Mouse (Mus musculus): ENCODE results near the gene Gm37240. TPM values are rescaled to one million over a fixed set of nuclear protein-coding genes. Genes with fewer than 3 reads are reported as not detected.

Gm37240 gene
- total RNA-seq, 1 experiment from 2014 or later = not detected

- ATAC-seq (replicated peaks; ENCODE audit: insufficient number of reproducible peaks, low FRiP score, low TSS enrichment, poor library complexity, severe bottlenecking) = no peak
These were observed 110.0 kb downstream of the Gm37240 start for GRCm38 (mm10) chr3:85777356-85777755.

- no peak for ATAC-seq (replicated peaks; ENCODE audit: insufficient number of reproducible peaks, low FRiP score, low TSS enrichment, poor library complexity, severe bottlenecking)
These were observed 110.6 kb downstream of the Gm37240 start for GRCm38 (mm10) chr3:85776707-85777106.

- ATAC-seq (replicated peaks; ENCODE audit: insufficient number of reproducible peaks, low FRiP score, low TSS enrichment, poor library complexity, severe bottlenecking) = no peak
These were observed 111.2 kb downstream of the Gm37240 start for GRCm38 (mm10) chr3:85776126-85776525.

GRCm38 (mm10) chr3:85773886-85774285 lies 113.4 kb downstream of the Gm37240 start:
- no peak for ATAC-seq (replicated peaks; ENCODE audit: insufficient number of reproducible peaks, low FRiP score, low TSS enrichment, poor library complexity, severe bottlenecking)

GRCm38 (mm10) chr3:85773425-85773824 lies 113.9 kb downstream of the Gm37240 start:
- ATAC-seq (replicated peaks; ENCODE audit: insufficient number of reproducible peaks, low FRiP score, low TSS enrichment, poor library complexity, severe bottlenecking) = no peak

- no peak for ATAC-seq (replicated peaks; ENCODE audit: insufficient number of reproducible peaks, low FRiP score, low TSS enrichment, poor library complexity, severe bottlenecking)
These were observed 122.4 kb downstream of the Gm37240 start for GRCm38 (mm10) chr3:85764937-85765337.

- ATAC-seq (replicated peaks; ENCODE audit: insufficient number of reproducible peaks, low FRiP score, low TSS enrichment, poor library complexity, severe bottlenecking) = no peak
These were observed 123.1 kb downstream of the Gm37240 start for GRCm38 (mm10) chr3:85764008-85764834.

GRCm38 (mm10) chr3:85757944-85758343 lies 129.4 kb downstream of the Gm37240 start:
- ATAC-seq (replicated peaks; ENCODE audit: insufficient number of reproducible peaks, low FRiP score, low TSS enrichment, poor library complexity, severe bottlenecking) = no peak

- no peak for ATAC-seq (replicated peaks; ENCODE audit: insufficient number of reproducible peaks, low FRiP score, low TSS enrichment, poor library complexity, severe bottlenecking)
These were observed 129.9 kb downstream of the Gm37240 start for GRCm38 (mm10) chr3:85757435-85757834.

GRCm38 (mm10) chr3:85749348-85749747 lies 138.0 kb downstream of the Gm37240 start:
- ATAC-seq (replicated peaks; ENCODE audit: insufficient number of reproducible peaks, low FRiP score, low TSS enrichment, poor library complexity, severe bottlenecking) = no peak

GRCm38 (mm10) chr3:85748863-85749262 lies 138.5 kb downstream of the Gm37240 start:
- ATAC-seq (replicated peaks; ENCODE audit: insufficient number of reproducible peaks, low FRiP score, low TSS enrichment, poor library complexity, severe bottlenecking) = no peak

GRCm38 (mm10) chr3:85746116-85746515 lies 141.2 kb downstream of the Gm37240 start:
- ATAC-seq (replicated peaks; ENCODE audit: insufficient number of reproducible peaks, low FRiP score, low TSS enrichment, poor library complexity, severe bottlenecking) = no peak

- ATAC-seq (replicated peaks; ENCODE audit: insufficient number of reproducible peaks, low FRiP score, low TSS enrichment, poor library complexity, severe bottlenecking) = no peak
These were observed 145.6 kb downstream of the Gm37240 start for GRCm38 (mm10) chr3:85741767-85742166.

GRCm38 (mm10) chr3:85738591-85738990 lies 148.7 kb downstream of the Gm37240 start:
- no peak for ATAC-seq (replicated peaks; ENCODE audit: insufficient number of reproducible peaks, low FRiP score, low TSS enrichment, poor library complexity, severe bottlenecking)

- no peak for ATAC-seq (replicated peaks; ENCODE audit: insufficient number of reproducible peaks, low FRiP score, low TSS enrichment, poor library complexity, severe bottlenecking)
These were observed 153.2 kb downstream of the Gm37240 start for GRCm38 (mm10) chr3:85733939-85734729.

- ATAC-seq (replicated peaks; ENCODE audit: insufficient number of reproducible peaks, low FRiP score, low TSS enrichment, poor library complexity, severe bottlenecking) = no peak
These were observed 160.1 kb downstream of the Gm37240 start for GRCm38 (mm10) chr3:85727171-85727570.

GRCm38 (mm10) chr3:85725971-85726370 lies 161.3 kb downstream of the Gm37240 start:
- ATAC-seq (replicated peaks; ENCODE audit: insufficient number of reproducible peaks, low FRiP score, low TSS enrichment, poor library complexity, severe bottlenecking) = no peak

GRCm38 (mm10) chr3:85725110-85725509 lies 162.2 kb downstream of the Gm37240 start:
- ATAC-seq (replicated peaks; ENCODE audit: insufficient number of reproducible peaks, low FRiP score, low TSS enrichment, poor library complexity, severe bottlenecking) = no peak

- no peak for ATAC-seq (replicated peaks; ENCODE audit: insufficient number of reproducible peaks, low FRiP score, low TSS enrichment, poor library complexity, severe bottlenecking)
These were observed 164.7 kb downstream of the Gm37240 start for GRCm38 (mm10) chr3:85722581-85722980.

- ATAC-seq (replicated peaks; ENCODE audit: insufficient number of reproducible peaks, low FRiP score, low TSS enrichment, poor library complexity, severe bottlenecking) = no peak
These were observed 171.5 kb downstream of the Gm37240 start for GRCm38 (mm10) chr3:85715764-85716297.

Data from monocyte, adult 5-6 weeks (primary cell).